Mouse (Mus musculus): ENCODE data around the gene Cdkal1.

Cdkal1 gene

GRCm38 (mm10) chr13:29497286-29497685 lies 358.2 kb downstream of the Cdkal1 start:
- DNase-seq (ENCODE audit: low spot score) = no peak

- no peak for DNase-seq (ENCODE audit: low spot score)
These were observed 365.1 kb downstream of the Cdkal1 start for GRCm38 (mm10) chr13:29490341-29490740.

GRCm38 (mm10) chr13:29489476-29489875 lies 366.0 kb downstream of the Cdkal1 start:
- no peak for DNase-seq (ENCODE audit: low spot score)

- DNase-seq (ENCODE audit: low spot score) = no peak
These were observed 368.8 kb downstream of the Cdkal1 start for GRCm38 (mm10) chr13:29486709-29487108.

GRCm38 (mm10) chr13:29483950-29484349 lies 371.5 kb downstream of the Cdkal1 start:
- no peak for DNase-seq (ENCODE audit: low spot score)

GRCm38 (mm10) chr13:29482147-29482863 lies 373.2 kb downstream of the Cdkal1 start:
- no peak for DNase-seq (ENCODE audit: low spot score)

- no peak for DNase-seq (ENCODE audit: low spot score)
These were observed 379.1 kb downstream of the Cdkal1 start for GRCm38 (mm10) chr13:29476421-29476820.

GRCm38 (mm10) chr13:29474301-29474700 lies 381.2 kb downstream of the Cdkal1 start:
- no peak for DNase-seq (ENCODE audit: low spot score)

- no peak for DNase-seq (ENCODE audit: low spot score)
These were observed 381.7 kb downstream of the Cdkal1 start for GRCm38 (mm10) chr13:29473779-29474178.

- DNase-seq (ENCODE audit: low spot score) = no peak
These were observed 393.2 kb downstream of the Cdkal1 start for GRCm38 (mm10) chr13:29462271-29462670.

- DNase-seq (ENCODE audit: low spot score) = no peak
These were observed 394.7 kb downstream of the Cdkal1 start for GRCm38 (mm10) chr13:29460741-29461140.

- DNase-seq (ENCODE audit: low spot score) = no peak
These were observed 397.1 kb downstream of the Cdkal1 start for GRCm38 (mm10) chr13:29458385-29458784.

- no peak for DNase-seq (ENCODE audit: low spot score)
These were observed 418.4 kb downstream of the Cdkal1 start for GRCm38 (mm10) chr13:29437067-29437466.

GRCm38 (mm10) chr13:29434726-29435125 lies 420.7 kb downstream of the Cdkal1 start:
- DNase-seq (ENCODE audit: low spot score) = no peak

- no peak for DNase-seq (ENCODE audit: low spot score)
These were observed 424.6 kb downstream of the Cdkal1 start for GRCm38 (mm10) chr13:29430919-29431318.

GRCm38 (mm10) chr13:29429877-29430276 lies 425.6 kb downstream of the Cdkal1 start:
- DNase-seq (ENCODE audit: low spot score) = no peak

- DNase-seq (ENCODE audit: low spot score) = no peak
These were observed 426.3 kb downstream of the Cdkal1 start for GRCm38 (mm10) chr13:29429196-29429595.

- no peak for DNase-seq (ENCODE audit: low spot score)
These were observed 438.9 kb downstream of the Cdkal1 start for GRCm38 (mm10) chr13:29416450-29417136.

- no peak for DNase-seq (ENCODE audit: low spot score)
These were observed 439.5 kb downstream of the Cdkal1 start for GRCm38 (mm10) chr13:29415967-29416366.

GRCm38 (mm10) chr13:29414878-29415277 lies 440.6 kb downstream of the Cdkal1 start:
- no peak for DNase-seq (ENCODE audit: low spot score)

- no peak for DNase-seq (ENCODE audit: low spot score)
These were observed 441.0 kb downstream of the Cdkal1 start for GRCm38 (mm10) chr13:29414470-29414869.

- DNase-seq (ENCODE audit: low spot score) = no peak
These were observed 444.3 kb downstream of the Cdkal1 start for GRCm38 (mm10) chr13:29411176-29411575.

- DNase-seq (ENCODE audit: low spot score) = no peak
These were observed 447.9 kb downstream of the Cdkal1 start for GRCm38 (mm10) chr13:29407619-29408018.

- no peak for DNase-seq (ENCODE audit: low spot score)
These were observed 450.2 kb downstream of the Cdkal1 start for GRCm38 (mm10) chr13:29405316-29405715.

Measured in T-cell, adult 2 months (primary cell).